Mouse (Mus musculus) bone marrow, adult 2 months (tissue): ENCODE measurements around the gene Rhobtb1.

Source experiments
- CTCF ChIP-seq: fragments of 200-500 bp; IDR thresholded peaks from 2 replicates; pipeline ENCODE4 v1.5.1; 2011; ENCODE audit warnings: low read length, control low read depth; ENCODE audit not compliant: control insufficient read depth, insufficient read depth
- POLR2A ChIP-seq: fragments of 200-500 bp; IDR thresholded peaks from 2 replicates; pipeline ENCODE4 v1.6.1; 2011; ENCODE audit warnings: low read depth, mild to moderate bottlenecking, control low read depth, low read length, borderline replicate concordance; ENCODE audit not compliant: control insufficient read depth

DNA sequence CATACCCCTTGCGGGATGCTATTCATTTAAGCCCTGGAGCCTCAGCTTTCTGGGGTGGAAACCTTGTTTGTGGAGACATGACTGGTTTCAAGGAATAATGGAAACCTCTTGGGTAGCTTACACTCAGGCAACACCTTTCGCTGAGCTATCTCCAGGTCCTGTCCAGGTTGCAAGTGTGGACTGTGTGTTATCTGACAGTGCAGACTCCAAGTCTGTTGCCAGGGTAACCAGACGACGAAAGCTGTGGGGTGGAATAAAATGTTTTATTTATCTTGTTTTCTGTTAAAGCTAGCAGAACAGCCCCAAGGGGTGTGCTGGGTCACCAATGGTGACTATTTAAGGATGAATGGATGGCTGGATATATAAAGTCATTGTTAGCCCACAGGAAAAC is 177.4 kb downstream of the Rhobtb1 start:
- TF ChIP-seq CTCF = no peak
- TF ChIP-seq POLR2A = no peak
